Mouse (Mus musculus) right cerebral cortex, postnatal 10 days (tissue): ENCODE measurements around the gene Zfp473.
A peak's percentile ranks its signal among the peaks of the same experiment; 100 is the strongest.
"Not testable (repeated sequence)": the region's sequence is repeated elsewhere in the genome, so short reads cannot be mapped to it uniquely, and the experiment has no call there.

Source experiments
- DNase-seq, 2 experiments: peaks; one replicate each; pipeline ENCODE4 v3.0.0; 2021; ENCODE audit warnings: low spot score in 2 of 2

Zfp473 gene

GRCm38 (mm10) chr7:44722058-44722457, 28.8 kb downstream of the Zfp473 start:
- no peak for DNase-seq

GRCm38 (mm10) chr7:44709881-44710280, 41.0 kb downstream of the Zfp473 start:
- no peak for DNase-seq

- DNase-seq, result no peak
Observed at GRCm38 (mm10) chr7:44708574-44708973, 42.3 kb downstream of the Zfp473 start, which contains the start of gene Izumo2. Gene Izumo2, plus strand, starts transcription at chr7:44708742.

- not testable (repeated sequence) for DNase-seq
Observed at GRCm38 (mm10) chr7:44708093-44708492, 42.8 kb downstream of the Zfp473 start.

GRCm38 (mm10) chr7:44707169-44707675, 43.6 kb downstream of the Zfp473 start:
- DNase-seq, result no peak

GRCm38 (mm10) chr7:44706322-44706721, 44.5 kb downstream of the Zfp473 start:
- no peak for DNase-seq

- DNase-seq, result no peak
Observed at GRCm38 (mm10) chr7:44705086-44705485, 45.8 kb downstream of the Zfp473 start.

- peak in 1 of 2 experiments; percentile 47 for DNase-seq
Observed at GRCm38 (mm10) chr7:44704363-44704762, 46.5 kb downstream of the Zfp473 start.

- DNase-seq, result no peak
Observed at GRCm38 (mm10) chr7:44702985-44703384, 47.9 kb downstream of the Zfp473 start.

GRCm38 (mm10) chr7:44701921-44702320, 48.9 kb downstream of the Zfp473 start:
- DNase-seq, result peak; percentile 37 to 48

- DNase-seq, result no peak
Observed at GRCm38 (mm10) chr7:44697980-44698379, 52.9 kb downstream of the Zfp473 start.

- peak in 1 of 2 experiments; percentile 36 for DNase-seq
Observed at GRCm38 (mm10) chr7:44697191-44697710, 53.6 kb downstream of the Zfp473 start.

GRCm38 (mm10) chr7:44695223-44695622, 55.6 kb downstream of the Zfp473 start:
- DNase-seq, result no peak

GRCm38 (mm10) chr7:44693427-44694175, 57.2 kb downstream of the Zfp473 start:
- DNase-seq, result no peak

GRCm38 (mm10) chr7:44689331-44689730, 61.5 kb downstream of the Zfp473 start:
- DNase-seq, result no peak

GRCm38 (mm10) chr7:44688890-44689289, 62.0 kb downstream of the Zfp473 start:
- no peak for DNase-seq

GRCm38 (mm10) chr7:44685531-44686402, 65.1 kb downstream of the Zfp473 start:
- DNase-seq, result peak in 1 of 2 experiments; percentile 43

- no peak for DNase-seq
Observed at GRCm38 (mm10) chr7:44683656-44684055, 67.2 kb downstream of the Zfp473 start.
